Mouse (Mus musculus) limb, embryonic 14.5 days (tissue): ENCODE data around the gene Oprm1. TPM values are rescaled to one million over a fixed set of nuclear protein-coding genes. Genes with fewer than 3 reads are reported as not detected.

Experiments used
- ATAC-seq: fragments of 200-750 bp; cut with Nextera tagmentation; 2 replicates; pipeline ENCODE4 v1.8.0; 2017; ENCODE audit warnings: low read depth, moderate number of reproducible peaks, moderate TSS enrichment; ENCODE audit not compliant: low FRiP score
- DNase-seq: peaks from one replicate; pipeline ENCODE4 v3.0.0-alpha.2; 2015; ENCODE audit warnings: low spot score
- H3K27ac ChIP-seq: fragments of 300-500 bp; sonication (generic); replicated peaks from 2 replicates; pipeline ENCODE4 v1.5.1; 2014; ENCODE audit warnings: low read depth, mild to moderate bottlenecking, low read length, moderate library complexity, mixed read lengths
- H3K27me3 ChIP-seq: fragments of 300-500 bp; sonication (generic); 2 replicates; pipeline ENCODE4 v1.6.1; 2014; ENCODE audit warnings: low read length, mixed read lengths; ENCODE audit not compliant: control insufficient read depth, insufficient read depth
- H3K36me3 ChIP-seq: fragments of 300-500 bp; sonication (generic); 2 replicates; pipeline ENCODE4 v1.6.1; 2014; ENCODE audit warnings: mild to moderate bottlenecking, low read length, moderate library complexity, mixed read lengths; ENCODE audit not compliant: control insufficient read depth, insufficient read depth
- H3K4me1 ChIP-seq: fragments of 300-500 bp; sonication (generic); 2 replicates; pipeline ENCODE4 v1.6.1; 2014; ENCODE audit warnings: antibody characterized with exemption, low read length, mixed read lengths; ENCODE audit not compliant: control insufficient read depth, insufficient read depth
- H3K4me2 ChIP-seq: fragments of 300-500 bp; sonication (generic); replicated peaks from 2 replicates; pipeline ENCODE4 v1.6.1; 2014; ENCODE audit warnings: low read depth, mild to moderate bottlenecking, low read length, moderate library complexity; ENCODE audit not compliant: severe bottlenecking
- H3K4me3 ChIP-seq: fragments of 300-500 bp; sonication (generic); replicated peaks from 2 replicates; pipeline ENCODE4 v1.5.1; 2014; ENCODE audit warnings: low read length
- H3K9ac ChIP-seq: fragments of 300-500 bp; sonication (generic); 2 replicates; pipeline ENCODE4 v1.6.1; 2014; ENCODE audit warnings: mild to moderate bottlenecking, low read depth, low read length, moderate library complexity; ENCODE audit not compliant: severe bottlenecking
- H3K9me3 ChIP-seq: fragments of 300-500 bp; sonication (generic); 2 replicates; pipeline ENCODE4 v1.6.1; 2016; ENCODE audit warnings: low read length; ENCODE audit not compliant: control insufficient read depth
- POLR2A ChIP-seq: fragments of 200-500 bp; IDR thresholded peaks from 2 replicates; pipeline ENCODE4 v1.8.0; 2012; ENCODE audit warnings: inconsistent platforms, mild to moderate bottlenecking, moderate library complexity, borderline replicate concordance; ENCODE audit not compliant: insufficient read depth, insufficient read length; ENCODE audit errors: extremely low read depth
- WGBS: fragments of 180-500 bp; shearing (Covaris S2); extraction: QIAGEN DNeasy Blood & Tissue Kit; methylation state at CpG from one replicate; pipeline ENCODE4 v1.1.7; 2014; 5-methylcytosine and 5-hydroxymethylcytosine counted together
- polyA plus RNA-seq, 2 experiments: library from polyadenylated mRNA; depleted of rRNA in 1 of 2; stranded (reverse) in 1 of 2; unstranded in 1 of 2; fragments of >200 nt; fragmentation: Nextera tagmentation in 1 of 2; extraction: Ambion mirVana in 1 of 2; gene quantifications; 2 replicates each; pipeline versions ENCODE4 v1.2.1 to v1.2.3; 2012 to 2014

The Oprm1 gene
- polyA plus RNA-seq, 2 experiments, result not detected

DNA sequence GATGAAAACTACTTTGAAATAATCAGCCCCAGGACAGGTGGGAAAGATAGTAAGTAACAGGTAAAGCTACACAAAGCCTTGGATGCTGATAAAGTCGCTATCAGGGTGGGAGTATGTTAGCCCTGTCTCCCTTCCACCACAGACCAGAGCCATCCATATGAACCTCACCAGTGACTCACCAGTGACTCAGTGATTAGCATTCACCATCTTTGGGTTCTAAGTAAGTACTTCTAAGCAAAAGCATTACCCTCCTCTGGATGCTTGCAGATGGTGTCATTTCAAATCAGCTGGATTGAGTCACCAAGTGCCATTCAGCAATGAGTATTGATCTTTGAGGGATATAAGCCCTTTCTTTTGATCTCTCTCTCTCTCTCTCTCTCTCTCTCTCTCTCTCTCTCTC is 194.8 kb downstream of the Oprm1 start:
- Histone ChIP-seq H3K4me2 (no peak overlapping the region), H3K27ac (no peak overlapping the region), H3K9ac (no peak overlapping the region), H3K9me3 (no peaks in the 10 kb centered on the region), H3K36me3 (no peaks in the 10 kb centered on the region), H3K4me3 (no peak overlapping the region), H3K27me3 (no peaks in the 10 kb centered on the region), H3K4me1 (no peaks in the 10 kb centered on the region)
- TF ChIP-seq POLR2A, result no peak
- WGBS, result 77% methylated on average over 1 of the region's 1 CpGs
- DNase-seq (no peak), ATAC-seq (no peak)

GRCm38 (mm10) chr10:6954533-6954932 is 196.2 kb downstream of the Oprm1 start:
- DNase-seq (no peak), ATAC-seq (no peak)
- Histone ChIP-seq H3K4me2 (no peak overlapping the region), H3K9ac (no peak overlapping the region), H3K4me3 (no peak overlapping the region), H3K36me3 (no peaks in the 10 kb centered on the region), H3K4me1 (no peaks in the 10 kb centered on the region), H3K27me3 (no peaks in the 10 kb centered on the region), H3K9me3 (no peaks in the 10 kb centered on the region), H3K27ac (no peak overlapping the region)
- TF ChIP-seq POLR2A, result no peak

DNA sequence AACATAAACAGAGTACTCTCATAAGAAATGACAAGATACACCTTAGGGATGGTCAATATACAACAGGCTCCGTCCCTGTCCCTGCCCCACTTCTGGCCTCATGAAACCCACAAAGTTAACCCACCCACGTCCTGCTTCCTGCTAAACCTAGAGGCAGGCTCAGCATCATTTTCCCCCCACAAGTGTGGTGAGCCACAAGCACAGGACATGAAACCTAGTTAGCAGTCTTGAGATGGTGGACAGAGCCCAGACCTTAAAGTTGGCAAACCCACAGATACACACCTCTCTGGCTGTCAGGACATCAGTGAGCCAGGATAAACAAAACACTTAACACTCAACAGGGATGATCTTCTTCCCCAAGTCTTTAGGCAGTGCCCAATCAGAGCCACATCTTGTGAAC is 198.1 kb downstream of the Oprm1 start:
- no peak overlapping the region for H3K4me2 ChIP-seq
- ATAC-seq (no peak), DNase-seq (no peak)
- no peaks in the 10 kb centered on the region for H3K4me1 ChIP-seq
- no peaks in the 10 kb centered on the region for H3K9me3 ChIP-seq
- H3K27ac ChIP-seq, result no peak overlapping the region
- no peaks in the 10 kb centered on the region for H3K27me3 ChIP-seq
- no peaks in the 10 kb centered on the region for H3K36me3 ChIP-seq
- 84% methylated on average over 2 of the region's 2 CpGs for WGBS
- no peak overlapping the region for H3K4me3 ChIP-seq
- no peak for TF ChIP-seq POLR2A
- no peak overlapping the region for H3K9ac ChIP-seq

DNA sequence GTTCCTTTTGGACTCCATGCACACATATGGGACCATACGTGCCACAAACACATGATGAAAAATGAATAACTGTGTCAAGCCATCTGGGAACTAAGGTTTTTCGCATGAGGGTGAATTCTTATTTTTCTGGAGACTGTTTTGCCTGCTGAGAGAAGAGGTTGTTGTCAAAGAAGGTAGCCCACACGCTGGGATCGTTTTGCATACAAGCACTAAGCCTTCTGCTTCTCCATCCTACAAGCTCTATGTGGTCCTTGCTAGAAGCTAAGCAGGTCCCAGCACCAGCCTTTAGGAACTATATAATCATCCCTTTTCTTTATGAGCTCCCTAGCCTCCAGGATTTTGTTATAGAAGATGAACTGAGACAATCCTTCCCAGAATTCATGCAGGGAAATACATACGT is 200.5 kb downstream of the Oprm1 start:
- Histone ChIP-seq H3K4me2 (no peak overlapping the region), H3K4me1 (no peaks in the 10 kb centered on the region), H3K36me3 (no peaks in the 10 kb centered on the region), H3K27me3 (no peaks in the 10 kb centered on the region), H3K4me3 (no peak overlapping the region), H3K9me3 (no peaks in the 10 kb centered on the region), H3K9ac (no peak overlapping the region), H3K27ac (no peak overlapping the region)
- WGBS, result 77% methylated on average over 5 of the region's 5 CpGs
- no peak for DNase-seq
- ATAC-seq, result no peak
- TF ChIP-seq POLR2A, result no peak

DNA sequence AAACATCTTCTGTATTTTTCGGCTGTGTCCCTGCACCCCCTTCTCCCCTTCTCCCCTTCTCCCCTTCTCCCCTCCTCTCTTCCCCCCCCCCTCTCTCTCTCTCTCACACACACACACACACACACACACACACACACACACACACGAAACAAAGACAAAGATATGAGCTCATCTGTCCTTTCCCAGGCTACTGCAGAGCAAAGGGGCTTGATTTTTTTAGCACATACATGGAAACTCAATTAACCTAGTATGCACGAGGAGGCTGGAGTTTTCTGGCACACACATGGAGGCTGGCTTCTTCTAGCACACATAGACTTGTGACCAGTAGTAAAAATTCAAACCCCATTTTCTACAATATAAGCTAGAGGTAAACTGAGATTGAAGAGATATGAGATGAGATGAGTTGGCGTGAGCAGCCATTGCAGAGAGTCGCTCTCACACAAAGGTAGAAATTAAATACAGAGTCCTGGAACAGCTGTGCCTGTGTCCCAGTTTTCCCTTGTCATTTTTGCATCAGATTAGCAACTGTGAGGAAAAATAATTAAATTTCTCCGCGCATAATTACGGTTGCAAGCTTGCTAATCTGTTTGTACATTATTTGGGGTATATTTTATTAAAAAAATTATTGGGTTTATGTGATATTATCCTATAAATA is 209.4 kb downstream of the Oprm1 start:
- H3K36me3 ChIP-seq, result no peaks in the 10 kb centered on the region
- no peak overlapping the region for H3K4me3 ChIP-seq
- no peak for TF ChIP-seq POLR2A
- H3K27ac ChIP-seq, result no peak overlapping the region
- WGBS, result 76% methylated on average over 8 of the region's 8 CpGs
- no peak for ATAC-seq
- H3K4me1 ChIP-seq, result no peaks in the 10 kb centered on the region
- H3K27me3 ChIP-seq, result no peaks in the 10 kb centered on the region
- no peak for DNase-seq
- H3K9me3 ChIP-seq, result no peaks in the 10 kb centered on the region
- H3K9ac ChIP-seq, result no peak overlapping the region
- H3K4me2 ChIP-seq, result no peak overlapping the region

DNA sequence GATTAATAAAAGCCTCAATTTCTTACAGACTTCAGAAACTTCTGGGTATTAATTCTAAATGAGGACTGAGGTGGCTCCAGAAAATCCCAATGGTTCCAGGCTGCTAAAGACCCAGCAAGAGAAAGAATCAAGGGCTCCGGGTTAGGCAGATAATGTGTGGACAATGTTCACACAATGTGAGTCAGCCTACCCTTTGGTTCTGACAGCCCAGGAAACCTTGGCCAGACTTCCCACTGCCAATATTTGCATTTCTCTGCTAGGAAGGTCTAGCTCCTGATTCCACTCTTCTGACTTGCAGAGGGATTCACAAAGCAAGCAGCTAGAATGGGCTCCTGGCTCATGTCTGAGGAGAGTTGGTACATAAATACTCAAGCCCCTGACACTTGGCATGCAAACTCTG is 210.0 kb downstream of the Oprm1 start:
- H3K9ac ChIP-seq, result no peak overlapping the region
- H3K4me3 ChIP-seq, result no peak overlapping the region
- TF ChIP-seq POLR2A, result no peak
- WGBS, result 92% methylated on average over 1 of the region's 1 CpGs
- H3K9me3 ChIP-seq, result no peaks in the 10 kb centered on the region
- ATAC-seq, result no peak
- H3K4me2 ChIP-seq, result no peak overlapping the region
- H3K27me3 ChIP-seq, result no peaks in the 10 kb centered on the region
- DNase-seq, result no peak
- no peaks in the 10 kb centered on the region for H3K36me3 ChIP-seq
- no peaks in the 10 kb centered on the region for H3K4me1 ChIP-seq
- no peak overlapping the region for H3K27ac ChIP-seq
